Mouse (Mus musculus) heart, adult 8-10 months (tissue): ENCODE measurements around the gene Zfp106. TPM values are rescaled to one million over a fixed set of nuclear protein-coding genes. Genes with fewer than 3 reads are reported as not detected.

ENCODE experiments used
- DNase-seq: peaks from one replicate; pipeline ENCODE4 v3.0.0; 2022; ENCODE audit warnings: low spot score
- total RNA-seq, 4 experiments: library from RNA; stranded (reverse); gene quantifications; 2 replicates each; pipeline ENCODE4 v1.2.4; 2022

The Zfp106 gene
- total RNA-seq, 4 experiments from 2014 or later = 499 to 578 (median 540) TPM

- no peak for DNase-seq
Observed at GRCm38 (mm10) chr2:120476277-120477087, 87.2 kb downstream of the Zfp106 start.

- DNase-seq = no peak
Observed at GRCm38 (mm10) chr2:120470856-120471255, 92.8 kb downstream of the Zfp106 start.

- DNase-seq = no peak
Observed at GRCm38 (mm10) chr2:120469715-120470114, 93.9 kb downstream of the Zfp106 start.

- no peak for DNase-seq
Observed at GRCm38 (mm10) chr2:120469220-120469619, 94.4 kb downstream of the Zfp106 start.

- no peak for DNase-seq
Observed at GRCm38 (mm10) chr2:120468011-120468410, 95.6 kb downstream of the Zfp106 start.

GRCm38 (mm10) chr2:120465397-120465785 lies 98.3 kb downstream of the Zfp106 start:
- no peak for DNase-seq

- no peak for DNase-seq
Observed at GRCm38 (mm10) chr2:120464732-120465396, 98.8 kb downstream of the Zfp106 start.

- no peak for DNase-seq
Observed at GRCm38 (mm10) chr2:120464091-120464490, 99.6 kb downstream of the Zfp106 start.

GRCm38 (mm10) chr2:120463328-120463727 lies 100.3 kb downstream of the Zfp106 start:
- no peak for DNase-seq

GRCm38 (mm10) chr2:120460216-120460615 lies 103.4 kb downstream of the Zfp106 start:
- no peak for DNase-seq

Other genes starting within 250 kb of the Zfp106 start
- gene Pla2g4f, start 249.7 kb downstream of the Zfp106 start, total RNA-seq = under 1 TPM in 1 of 4 experiments, not detected in 3; 0.14 TPM
- 10 to 100 TPM; 29.5 to 35.2 (median 31.4) TPM for gene Vps39, start 210.7 kb downstream of the Zfp106 start, total RNA-seq
- 10 to 100 TPM; 25.4 to 33.7 (median 31.3) TPM for gene Ganc, start 159.9 kb downstream of the Zfp106 start, total RNA-seq
- 10 to 100 TPM; 15.5 to 18.5 (median 16.5) TPM for gene Tmem87a, start 159.7 kb downstream of the Zfp106 start, total RNA-seq
- gene Capn3, start 107.8 kb downstream of the Zfp106 start, total RNA-seq = 1 to 10 TPM; 4.2 to 6.8 (median 4.6) TPM
- 10 to 100 TPM; 53.4 to 63.6 (median 58.4) TPM for gene Snap23, start 3.8 kb upstream of the Zfp106 start, total RNA-seq
- gene Haus2, start 45.5 kb upstream of the Zfp106 start, total RNA-seq = 10 to 100 TPM in 3 of 4 experiments, 1 to 10 TPM in 1; 10.0 to 12.1 (median 11.4) TPM
- 10 to 100 TPM; 14.3 to 21.5 (median 17.8) TPM for gene Lrrc57, start 45.7 kb upstream of the Zfp106 start, total RNA-seq
- 1 to 10 TPM; 6.1 to 8.5 (median 6.5) TPM for gene Stard9, start 65.3 kb upstream of the Zfp106 start, total RNA-seq